ENCODE assay signal across 8 mouse cellular contexts in genomic region chr8:114439334-114440204, GRCm38 (mm10). TPM values are rescaled to one million over a fixed set of nuclear protein-coding genes. Genes with fewer than 3 reads are reported as not detected.
DNase-seq lines count a peak whose midpoint lies in the region; ATAC-seq lines count a peak whose summit lies in the region.

Gene Wwox (plus strand): TSS chr8:114439655.

- peak; percentile 100 for DNase-seq in adipocyte (ENCODE audit: low spot score)
- DNase-seq in embryo, embryonic 10 days (ENCODE audit: low spot score), result peak; percentile 95
- peak; percentile 99 for DNase-seq in gastrocnemius, postnatal 10 days
- DNase-seq in induced T-regulatory cell, adult 2 months (ENCODE audit: low read depth), result peak; percentile 99
- peak; percentile 98 to 100 for DNase-seq in left cerebral cortex, adult 9 months (ENCODE audit: low spot score in 2 of 2)
- DNase-seq in right cerebral cortex, postnatal 14 days, result peak; percentile 99
- DNase-seq in urinary bladder, postnatal 36 days (ENCODE audit: low spot score in 2 of 2), result peak; percentile 100

- ATAC-seq in megakaryocyte progenitor cell, adult 5-6 weeks (replicated peaks; ENCODE audit: poor library complexity), result peak; percentile 91

RNA-seq across cellular contexts. Expression of gene Wwox, which starts in this region (rescaled TPM):
- total RNA-seq in gastrocnemius, postnatal 10 days (2021), result 10 to 100 TPM in 1 of 2 experiments, 1 to 10 TPM in 1; 8.7 to 10.3 TPM
- total RNA-seq in megakaryocyte progenitor cell, adult 5-6 weeks (2015), result 10.6 and 11.2 TPM in 2 replicates
- 11.3 and 12.2 TPM in 2 replicates for total RNA-seq in megakaryocyte progenitor cell, adult 5-6 weeks (2017)

Comparison
In these comparisons a context has a peak if more than half of its experiments do, and no peak if none do; other contexts are left out.
1. Peak in every context shown above with its lines: DNase-seq and ATAC-seq.